Mouse (Mus musculus): ENCODE data around the gene Gm9821.

Gene Gm9821

DNA sequence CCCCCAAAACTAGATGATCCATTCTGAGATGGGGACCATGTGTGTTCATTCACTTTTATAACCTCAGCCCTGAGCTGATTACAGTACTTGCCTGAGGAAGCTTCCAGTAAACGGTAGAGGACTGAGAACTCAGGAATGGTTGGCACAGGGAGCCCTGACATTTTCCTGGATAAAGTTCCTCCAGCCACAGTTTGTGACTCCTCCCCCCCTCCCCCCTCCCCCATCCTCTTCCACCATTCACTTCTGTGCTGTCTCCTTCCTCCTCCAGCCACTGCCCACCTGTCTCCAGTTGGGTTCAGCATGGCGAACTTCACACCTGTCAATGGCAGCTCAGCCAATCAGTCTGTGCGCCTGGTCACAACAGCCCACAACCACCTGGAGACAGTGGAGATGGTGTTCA lies 18.6 kb upstream of the Gm9821 start, which contains the start of gene Chrm4:
TSS of gene Chrm4 (plus strand) at position 301 of the 400 bp plus-strand sequence.
- DNase-seq (ENCODE audit: low spot score), result no peak

DNA sequence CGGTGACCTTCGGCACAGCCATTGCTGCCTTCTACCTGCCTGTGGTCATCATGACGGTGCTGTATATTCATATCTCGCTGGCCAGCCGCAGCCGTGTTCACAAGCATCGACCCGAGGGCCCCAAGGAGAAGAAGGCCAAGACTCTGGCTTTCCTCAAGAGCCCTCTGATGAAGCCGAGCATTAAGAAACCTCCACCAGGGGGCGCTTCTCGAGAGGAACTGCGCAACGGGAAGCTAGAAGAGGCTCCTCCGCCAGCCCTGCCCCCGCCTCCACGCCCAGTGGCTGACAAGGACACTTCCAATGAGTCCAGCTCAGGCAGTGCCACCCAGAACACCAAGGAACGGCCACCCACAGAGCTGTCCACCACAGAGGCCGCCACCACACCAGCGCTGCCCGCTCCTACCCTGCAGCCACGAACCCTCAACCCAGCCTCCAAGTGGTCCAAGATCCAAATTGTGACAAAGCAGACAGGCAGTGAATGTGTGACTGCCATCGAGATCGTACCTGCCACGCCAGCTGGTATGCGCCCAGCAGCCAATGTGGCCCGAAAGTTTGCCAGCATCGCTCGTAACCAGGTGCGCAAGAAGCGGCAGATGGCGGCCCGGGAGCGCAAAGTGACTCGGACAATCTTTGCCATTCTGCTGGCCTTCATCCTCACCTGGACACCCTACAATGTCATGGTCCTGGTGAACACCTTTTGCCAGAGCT lies 17.5 kb upstream of the Gm9821 start:
- DNase-seq (ENCODE audit: low spot score), result peak; percentile 82

DNA sequence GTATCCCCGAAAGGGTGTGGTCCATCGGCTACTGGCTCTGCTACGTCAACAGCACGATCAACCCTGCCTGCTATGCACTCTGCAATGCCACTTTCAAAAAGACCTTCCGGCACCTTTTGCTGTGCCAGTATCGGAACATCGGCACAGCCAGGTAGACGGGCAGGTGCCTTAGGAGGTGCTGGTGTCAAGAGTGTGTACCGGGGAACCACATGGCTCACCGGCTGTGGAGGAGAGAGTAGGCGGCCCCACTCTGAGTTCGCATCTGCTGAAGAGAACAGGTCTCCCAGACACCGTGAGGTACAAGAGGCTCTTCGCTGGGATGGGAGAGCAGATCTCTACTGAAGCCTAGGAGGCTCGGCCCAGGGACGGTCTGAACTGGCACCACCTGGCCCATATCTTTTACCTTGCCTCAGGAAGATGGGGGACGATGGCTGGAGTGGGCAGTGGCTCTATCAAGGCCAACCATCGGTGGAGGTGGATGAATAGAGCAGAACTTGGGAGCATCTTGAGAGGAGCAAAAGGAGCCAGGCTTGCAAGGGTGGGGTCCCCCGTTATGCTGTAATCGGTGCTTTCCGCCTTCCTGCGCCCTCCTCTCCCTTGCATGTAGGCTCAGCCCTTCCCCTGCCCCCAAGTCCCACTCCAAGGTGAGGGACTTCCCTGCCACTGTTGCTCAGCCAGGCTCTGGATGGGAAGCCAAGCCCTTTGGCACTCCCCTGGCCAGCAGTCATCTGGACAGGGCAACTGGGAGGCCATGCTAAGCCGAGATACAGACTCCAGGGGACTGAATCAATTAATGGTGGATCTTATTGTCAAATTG lies 16.8 kb upstream of the Gm9821 start:
- DNase-seq (ENCODE audit: low spot score), result no peak

DNA sequence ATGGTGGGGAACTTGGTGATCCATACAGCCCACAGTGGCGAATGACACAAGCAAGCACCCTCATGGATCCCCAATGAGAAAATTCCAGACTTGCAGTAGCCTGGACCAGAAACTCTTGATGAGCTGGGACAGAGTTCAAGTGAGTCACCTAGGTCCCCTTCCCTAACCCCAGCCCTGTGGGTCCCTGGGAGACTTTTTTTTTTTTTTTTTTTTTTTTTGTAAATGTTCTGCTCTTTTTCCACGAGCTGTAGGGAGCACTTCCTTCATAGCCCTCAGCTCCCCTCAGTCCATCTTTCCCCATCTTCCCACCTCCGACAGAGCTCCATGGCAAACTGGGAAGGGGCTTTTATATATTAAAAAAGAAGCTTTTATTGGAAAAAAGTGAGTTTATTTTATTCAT lies 16.0 kb upstream of the Gm9821 start:
- no peak for DNase-seq (ENCODE audit: low spot score)

DNA sequence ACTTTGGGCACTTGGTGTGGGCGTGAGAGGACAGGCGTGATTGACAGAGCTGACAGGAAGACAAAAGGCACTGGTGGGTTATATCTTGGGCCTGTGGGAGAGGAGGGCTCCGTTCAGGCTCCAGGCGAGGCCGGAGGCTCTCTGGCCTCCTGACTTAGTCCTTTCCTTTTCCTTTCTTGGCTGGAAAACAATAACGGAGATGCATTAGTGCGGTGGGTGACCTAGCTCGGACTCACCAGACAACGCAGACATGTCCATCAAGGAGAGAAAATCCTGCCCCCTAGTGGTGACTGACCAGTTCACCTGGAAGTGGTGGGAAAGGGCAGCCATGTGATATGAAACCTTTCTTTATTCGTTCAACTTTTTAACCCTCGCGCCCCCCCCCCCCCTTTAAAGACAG lies 15.6 kb upstream of the Gm9821 start:
- DNase-seq (ENCODE audit: low spot score), result peak; percentile 70

DNA sequence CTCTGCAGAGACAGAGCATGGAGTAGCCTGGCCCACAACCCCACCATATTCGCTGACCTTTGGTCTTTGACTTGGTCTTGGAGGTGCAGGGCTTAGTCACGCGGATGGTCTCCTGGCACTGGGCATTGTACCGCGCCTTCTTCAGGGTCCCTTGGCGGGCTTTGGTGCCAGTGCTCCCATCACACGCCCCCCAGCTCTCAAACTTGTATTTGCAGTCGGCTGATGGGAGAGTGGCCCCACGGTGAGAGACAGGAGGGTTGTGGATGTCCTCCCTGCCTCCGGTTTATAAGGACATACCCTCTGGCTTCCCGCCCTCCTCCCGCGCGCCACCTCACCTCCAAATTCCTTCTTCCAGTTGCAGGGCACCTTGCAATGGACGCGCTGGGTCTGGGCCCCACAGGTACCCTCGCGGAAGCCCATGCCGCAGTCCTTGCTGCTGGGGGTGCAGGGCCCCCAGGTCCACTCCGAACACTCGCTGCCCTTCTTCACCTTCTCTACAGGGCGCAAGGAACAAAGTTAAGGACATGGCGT lies 14.7 kb upstream of the Gm9821 start:
- DNase-seq (ENCODE audit: low spot score), result no peak

DNA sequence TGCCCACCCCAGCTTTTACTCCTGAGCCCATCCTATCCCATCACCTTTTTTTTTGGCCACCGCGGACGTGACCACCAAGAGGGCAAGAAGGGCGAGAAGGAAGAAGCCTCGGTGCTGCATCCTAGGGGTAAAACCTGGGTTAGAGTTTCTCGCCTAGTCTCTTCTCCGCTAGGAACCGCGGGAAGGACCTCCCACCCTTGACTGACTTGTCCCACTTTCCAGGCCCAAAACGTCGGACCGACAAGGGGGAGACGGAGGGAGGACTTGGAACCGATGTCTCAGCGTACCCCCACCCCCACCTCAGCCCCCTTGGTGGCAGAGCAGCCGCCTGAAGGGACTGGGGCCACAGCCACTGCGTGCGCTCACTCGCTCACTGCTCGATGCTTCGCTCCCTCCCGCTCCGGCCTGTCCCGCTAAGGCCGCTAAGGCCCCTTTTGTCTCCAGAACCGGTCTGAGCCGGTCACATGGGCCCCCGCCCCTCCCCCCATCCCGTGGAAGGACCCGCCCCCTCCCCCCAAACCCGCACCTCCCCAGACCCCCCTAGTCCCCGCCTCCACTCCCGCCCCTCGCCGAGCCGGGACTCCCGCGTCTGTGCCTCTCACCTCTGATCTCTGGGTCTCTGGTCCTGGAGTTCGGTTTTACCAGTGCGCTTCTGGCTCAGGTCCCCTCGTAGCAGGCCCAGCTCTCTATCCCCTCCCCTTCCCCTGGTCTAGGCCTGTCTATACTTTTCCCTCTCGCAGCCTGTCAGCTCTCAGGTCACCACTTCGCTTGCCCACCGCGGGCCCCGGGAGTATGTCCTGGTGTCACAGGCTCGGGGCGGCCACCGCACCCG lies 14.0 kb upstream of the Gm9821 start:
- DNase-seq (ENCODE audit: low spot score), result no peak

DNA sequence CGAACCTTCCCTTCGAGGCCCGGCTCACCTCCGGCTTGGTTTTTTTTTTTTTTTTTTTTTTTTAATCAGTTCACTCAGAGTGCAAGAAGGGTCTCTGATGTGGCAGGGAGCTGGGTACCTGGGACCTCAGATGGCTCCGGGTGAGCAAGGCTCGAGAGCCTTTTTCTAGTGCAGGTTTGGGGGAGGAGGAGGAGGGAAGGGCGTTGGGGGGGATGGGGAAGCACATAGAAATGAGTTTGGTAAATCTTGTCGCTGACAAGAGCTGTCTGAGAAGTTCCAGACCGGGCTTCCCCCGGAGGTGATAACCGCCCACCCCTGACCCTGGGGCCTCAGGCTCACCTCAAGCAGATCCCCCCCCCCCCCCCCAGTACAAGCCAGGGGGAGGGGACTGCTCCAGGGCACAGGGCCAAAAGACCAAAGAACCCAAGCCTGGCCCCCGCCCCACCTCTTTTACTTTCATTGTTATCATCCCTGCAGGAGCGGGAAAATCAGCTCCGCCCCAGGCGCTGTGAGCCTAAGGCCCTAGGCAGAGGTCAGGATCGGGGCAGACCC lies 13.3 kb upstream of the Gm9821 start, which contains the start of gene Mdk:
TSS of gene Mdk (minus strand) at position 138 of the 552 bp plus-strand sequence.
- DNase-seq (ENCODE audit: low spot score), result no peak

DNA sequence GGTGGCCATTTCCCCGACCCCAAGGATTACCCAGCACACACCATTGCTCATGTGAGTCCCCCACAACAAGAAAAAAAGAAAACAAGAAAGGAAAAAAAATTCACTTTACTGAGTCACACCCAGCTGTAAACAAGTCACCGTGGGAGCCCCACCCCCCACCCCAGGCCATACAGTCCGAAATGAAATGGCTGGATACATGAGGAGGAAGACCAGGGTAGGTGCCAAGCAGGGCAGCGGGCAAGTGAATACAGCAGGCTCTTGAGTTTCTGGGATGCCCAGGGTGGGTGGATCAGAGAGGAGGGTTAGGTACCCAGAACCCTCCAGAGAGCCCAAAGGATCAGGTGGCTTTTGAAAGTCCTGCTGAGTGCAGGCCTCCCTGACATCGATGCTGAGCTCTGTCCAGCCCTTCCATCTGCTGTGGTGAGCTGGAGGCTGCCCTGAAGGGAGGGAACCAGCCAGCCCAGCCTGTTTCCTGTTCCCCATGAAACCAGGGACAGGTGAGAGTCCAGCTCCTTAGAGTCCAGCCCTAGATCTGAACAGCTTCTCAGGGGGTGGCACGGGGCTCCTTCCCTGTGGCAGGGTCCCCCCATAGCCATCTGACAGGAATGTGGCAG lies 12.7 kb upstream of the Gm9821 start:
- DNase-seq (ENCODE audit: low spot score), result no peak

DNA sequence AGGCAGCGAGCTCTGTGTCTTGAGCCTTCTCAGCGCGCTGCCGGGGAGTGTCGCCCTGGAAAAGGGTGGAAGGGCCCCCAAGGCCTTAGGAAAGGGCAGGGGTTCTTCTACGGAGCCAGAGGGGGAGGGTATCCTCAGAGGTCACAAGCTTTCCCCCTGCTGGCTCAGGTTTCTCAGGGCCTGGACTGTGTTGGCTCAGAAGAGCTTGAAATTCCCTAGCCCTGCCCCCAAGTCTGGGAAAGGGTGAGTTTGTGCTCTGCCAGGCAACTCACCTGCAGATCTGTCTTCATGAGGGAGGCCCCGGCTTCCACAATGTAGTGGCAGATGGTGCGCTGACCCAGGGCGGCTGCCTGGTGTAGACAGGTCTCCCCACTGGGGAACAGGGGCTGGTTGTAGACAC lies 12.0 kb upstream of the Gm9821 start:
- no peak for DNase-seq (ENCODE audit: low spot score)

DNA sequence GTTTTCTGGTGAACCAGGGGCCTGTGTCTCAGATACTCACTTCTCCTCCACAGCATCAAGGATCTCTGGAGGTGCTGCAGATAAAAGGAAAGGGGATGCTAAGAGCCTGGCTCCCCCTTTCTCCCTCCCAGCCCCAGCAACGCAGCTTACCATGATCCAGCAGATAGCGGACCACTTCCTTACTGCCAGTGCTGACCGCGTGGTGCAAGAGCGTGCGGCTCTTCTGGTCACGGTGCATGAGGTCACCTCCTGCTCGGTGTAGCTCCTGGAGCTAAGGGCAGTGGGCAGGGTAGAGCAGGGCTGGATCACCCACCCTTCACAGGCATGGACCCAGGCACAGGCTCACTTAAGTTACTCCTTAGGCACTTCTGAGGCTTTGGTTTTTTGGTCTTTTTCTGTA lies 11.5 kb upstream of the Gm9821 start:
- DNase-seq (ENCODE audit: low spot score), result no peak

DNA sequence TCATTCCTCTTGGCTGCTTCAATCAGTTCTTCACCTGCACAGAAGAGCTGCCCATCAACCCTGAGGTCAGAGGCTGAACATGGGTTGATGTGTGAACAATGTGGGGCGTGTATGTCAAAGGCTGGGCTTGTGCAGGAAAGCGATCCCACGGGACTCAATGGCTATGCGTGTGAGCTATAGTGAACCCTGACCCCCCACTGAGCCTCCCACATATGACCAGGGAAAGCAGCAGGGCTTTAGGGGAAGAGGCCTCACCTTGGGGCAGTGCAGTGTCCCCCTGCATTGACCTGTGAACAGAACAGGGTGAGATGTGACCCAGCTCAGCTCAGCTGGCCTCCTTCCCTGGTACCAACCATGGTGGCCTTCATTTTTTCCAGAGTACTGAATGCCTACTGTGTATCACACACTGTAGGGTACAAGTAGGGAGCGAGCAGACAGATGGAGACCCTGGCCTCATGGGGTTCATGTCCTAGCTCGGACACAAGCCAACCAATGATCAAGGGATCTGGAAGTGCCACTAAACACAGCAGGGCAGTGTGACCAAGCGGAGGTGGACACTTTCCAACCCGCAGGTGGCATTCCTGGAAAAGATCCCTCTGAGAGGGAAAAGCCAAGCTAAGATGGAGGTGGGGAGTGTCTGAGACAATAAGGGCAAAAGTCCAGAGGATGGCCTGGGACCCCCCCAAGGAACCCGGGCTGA lies 10.5 kb upstream of the Gm9821 start:
- DNase-seq (ENCODE audit: low spot score), result no peak

DNA sequence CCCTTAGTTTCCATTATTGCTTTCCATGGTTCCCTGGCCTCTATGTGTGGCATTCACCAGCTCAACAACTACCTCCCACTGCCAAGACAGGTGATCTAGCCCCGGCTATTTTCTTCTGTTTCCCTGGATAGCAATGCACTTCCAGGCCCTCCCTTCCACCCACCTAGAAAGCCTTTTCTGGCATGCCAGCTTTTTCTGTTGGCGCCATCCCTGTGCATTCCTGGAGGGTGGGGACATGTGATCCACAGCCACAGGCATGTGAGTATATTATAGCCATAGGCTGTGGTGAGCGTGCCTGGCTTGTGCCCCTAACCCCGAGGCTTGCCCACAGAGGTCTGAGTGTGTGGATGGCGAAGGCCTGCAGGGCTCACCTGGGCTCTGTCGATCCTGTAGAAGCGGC lies 9.3 kb upstream of the Gm9821 start:
- DNase-seq (ENCODE audit: low spot score), result no peak

DNA sequence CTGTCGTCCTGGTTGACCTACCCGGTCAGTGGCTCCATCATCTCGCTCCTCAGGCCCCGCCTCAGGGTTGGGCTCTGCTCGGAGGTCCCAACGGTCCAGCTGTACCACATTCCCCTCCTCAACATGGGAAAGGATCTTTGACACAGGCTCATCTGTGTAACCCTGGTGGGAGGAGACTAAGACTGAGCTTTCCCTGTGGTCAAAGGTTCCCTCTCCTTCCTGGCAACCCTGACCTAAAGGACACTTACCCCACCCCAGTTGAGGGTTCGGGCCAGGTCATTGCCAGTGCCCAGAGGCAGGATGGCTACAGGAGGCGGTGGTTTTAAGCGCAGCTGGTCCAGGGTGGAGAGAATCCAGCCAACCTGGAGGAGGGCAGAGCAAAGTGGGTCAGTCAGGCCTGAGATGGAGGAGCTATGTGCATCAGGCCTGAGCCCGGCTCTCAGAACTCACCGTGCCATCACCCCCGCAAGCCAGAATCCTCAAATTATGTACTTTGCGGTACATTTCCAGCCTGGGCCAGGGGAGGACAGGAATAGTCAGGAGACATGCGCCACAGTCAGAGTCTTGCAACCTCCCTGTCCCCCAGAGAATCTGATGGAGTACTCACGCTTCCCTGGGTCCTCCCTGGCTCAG lies 6.1 kb upstream of the Gm9821 start:
- DNase-seq (ENCODE audit: low spot score), result no peak

DNA sequence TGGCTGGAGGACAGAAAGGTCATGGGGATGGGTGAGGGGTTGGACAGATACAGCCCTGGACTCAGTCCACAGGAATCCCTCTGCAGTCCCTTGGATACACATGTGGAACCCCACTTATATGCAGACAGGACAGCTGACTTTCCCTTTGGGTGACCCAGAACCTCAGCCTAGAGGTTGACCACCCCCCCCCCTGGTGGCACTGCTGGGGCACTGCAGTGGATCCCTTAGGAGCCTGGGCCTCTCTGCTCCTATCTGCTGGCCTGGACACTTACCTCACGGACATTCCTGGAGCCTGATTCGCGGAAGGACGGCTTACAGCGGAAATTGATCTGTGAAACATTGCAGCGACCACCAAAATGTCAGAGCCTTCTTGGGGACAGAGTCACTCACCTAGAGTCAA lies 3.1 kb upstream of the Gm9821 start:
- no peak for DNase-seq (ENCODE audit: low spot score)

DNA sequence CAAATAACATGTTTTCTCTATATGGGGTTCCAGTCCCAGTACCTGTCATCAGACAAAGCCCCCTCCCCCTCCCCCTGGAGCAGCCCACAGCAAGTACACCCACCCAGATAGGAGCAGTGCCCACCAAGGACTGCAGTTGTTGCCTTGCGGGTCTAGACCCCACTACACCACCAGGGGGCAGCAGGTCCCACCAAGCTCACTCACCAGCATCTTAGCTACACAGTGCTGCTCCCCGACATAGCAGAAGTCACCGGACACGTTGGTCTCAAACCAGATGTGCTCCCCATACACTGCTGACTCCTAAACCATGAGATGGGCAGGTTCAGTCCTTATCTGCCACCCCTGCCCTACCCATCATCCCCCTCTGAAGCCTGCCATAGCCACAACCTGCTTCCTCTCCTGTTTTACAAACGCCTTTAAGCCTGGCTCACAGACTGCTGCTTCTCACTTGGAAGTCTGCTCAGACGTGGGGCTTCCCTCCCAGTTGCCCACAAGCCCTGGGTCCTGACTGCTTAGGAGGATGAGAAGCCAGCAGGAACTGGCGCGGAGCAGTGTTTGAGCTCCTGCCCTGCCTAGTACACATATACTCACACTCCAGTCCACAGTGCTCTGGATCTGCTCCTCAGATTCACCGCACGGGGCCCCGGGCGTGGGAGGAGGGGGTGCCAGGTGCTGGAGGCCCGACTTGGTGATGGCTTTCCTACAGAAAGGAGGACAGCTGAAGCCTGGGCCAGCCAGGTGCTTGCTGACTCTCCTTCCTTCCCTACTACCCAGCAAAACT lies 1.1 kb upstream of the Gm9821 start:
- DNase-seq (ENCODE audit: low spot score), result peak; percentile 76

DNA sequence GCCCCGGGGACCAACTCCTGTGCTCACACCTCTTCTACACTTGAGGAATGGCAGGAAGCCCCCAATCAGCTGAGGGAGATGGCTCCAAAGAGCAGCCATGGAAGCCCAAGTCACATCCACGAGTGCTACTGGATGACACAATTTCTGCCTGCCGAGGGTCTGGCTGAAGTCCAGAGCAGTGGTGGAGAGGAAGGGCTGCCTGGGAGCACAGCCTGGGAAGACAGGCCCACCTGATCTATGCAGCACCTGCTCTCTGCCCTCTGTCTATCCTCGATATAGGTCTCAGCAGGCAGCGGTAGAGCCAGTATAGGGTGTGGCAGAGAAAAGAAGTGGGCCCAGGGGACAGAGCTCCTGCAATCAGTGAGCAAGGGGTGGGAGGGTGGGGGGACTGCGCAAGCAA lies 1.3 kb downstream of the Gm9821 start:
- no peak for DNase-seq (ENCODE audit: low spot score)

DNA sequence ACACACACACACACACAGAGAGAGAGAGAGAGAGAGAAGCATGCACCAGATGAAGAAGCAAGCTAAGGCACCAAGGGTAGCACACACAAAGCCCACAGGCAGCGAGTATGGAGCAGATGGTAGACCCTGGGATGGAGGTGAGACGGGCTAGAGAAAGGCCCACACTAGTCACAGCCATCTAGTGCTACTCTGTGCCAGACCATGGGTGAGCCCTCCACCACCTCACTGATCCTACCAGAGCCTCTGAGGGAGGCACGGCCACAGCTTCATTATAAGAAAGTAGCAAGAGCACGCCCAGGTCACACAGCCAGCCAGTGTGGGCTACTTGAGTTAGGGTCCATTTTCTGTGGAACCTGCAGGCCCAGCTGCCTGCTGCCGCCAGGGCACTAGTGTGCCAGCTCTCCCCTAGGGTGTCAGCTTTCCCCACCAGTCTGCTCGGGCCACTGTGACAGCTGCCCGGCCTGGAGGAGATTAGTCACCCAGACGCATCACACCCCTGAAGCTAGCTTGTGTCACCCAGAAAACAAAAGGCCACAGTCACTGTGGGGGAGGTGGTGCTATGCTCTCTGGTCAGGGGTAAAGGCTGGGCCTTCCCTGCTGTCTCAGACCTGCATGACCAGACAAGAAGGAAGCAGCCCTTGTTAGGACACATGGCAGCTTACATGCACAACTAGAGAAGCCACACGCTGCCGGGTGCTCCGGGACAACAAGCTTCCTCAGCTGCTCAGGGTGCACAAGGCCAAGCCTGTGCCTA lies 2.1 kb downstream of the Gm9821 start:
- peak; percentile 42 for DNase-seq (ENCODE audit: low spot score)

DNA sequence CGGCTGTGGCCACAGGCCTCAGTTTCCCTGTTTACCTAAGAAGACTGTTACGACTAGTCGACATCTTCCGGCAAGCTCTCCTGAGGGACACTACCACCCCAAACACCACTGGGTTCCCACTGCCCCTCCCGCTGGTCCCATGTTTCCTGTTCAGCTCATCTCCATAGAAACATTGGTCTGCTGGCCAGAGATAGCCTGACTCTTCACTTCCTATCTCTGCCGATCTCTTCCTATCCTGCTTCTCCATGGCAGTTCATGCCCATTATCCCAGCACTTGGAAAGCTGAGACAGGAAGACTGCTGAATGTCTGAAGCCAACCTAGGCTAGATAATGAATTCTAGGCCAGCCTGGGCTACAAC lies 2.6 kb downstream of the Gm9821 start:
- DNase-seq (ENCODE audit: low spot score), result no peak
